Mouse (Mus musculus) brain, embryonic 14.5 days (tissue): Measurements from ENCODE around the gene Osbpl8. TPM values are rescaled to one million over a fixed set of nuclear protein-coding genes. Genes with fewer than 3 reads are reported as not detected.
"Not testable (repeated sequence)": the region's sequence is repeated elsewhere in the genome, so short reads cannot be mapped to it uniquely, and the experiment has no call there.

Experiments
- DNase-seq: peaks from one replicate; pipeline ENCODE4 v3.0.0-alpha.2; 2011; ENCODE audit warnings: low read depth
- CTCF ChIP-seq: fragments of 200-500 bp; IDR thresholded peaks from 2 replicates; pipeline ENCODE4 v1.5.1; 2012; ENCODE audit warnings: inconsistent platforms, mild to moderate bottlenecking, moderate library complexity, borderline replicate concordance; ENCODE audit not compliant: insufficient read depth, insufficient read length; ENCODE audit errors: extremely low read depth
- POLR2A ChIP-seq: fragments of 200-500 bp; IDR thresholded peaks from 2 replicates; pipeline ENCODE4 v1.6.1; 2012; ENCODE audit warnings: mild to moderate bottlenecking, inconsistent platforms, borderline replicate concordance; ENCODE audit not compliant: poor library complexity, insufficient read depth, insufficient read length, severe bottlenecking; ENCODE audit errors: extremely low read depth
- polyA plus RNA-seq: library from polyadenylated mRNA; depleted of rRNA; stranded (reverse); fragments of >200 nt; gene quantifications from 2 replicates; pipeline ENCODE4 v1.2.3, GENCODE M21; 2012

The Osbpl8 gene
- polyA plus RNA-seq, 1 experiment = 24.2 TPM

DNA sequence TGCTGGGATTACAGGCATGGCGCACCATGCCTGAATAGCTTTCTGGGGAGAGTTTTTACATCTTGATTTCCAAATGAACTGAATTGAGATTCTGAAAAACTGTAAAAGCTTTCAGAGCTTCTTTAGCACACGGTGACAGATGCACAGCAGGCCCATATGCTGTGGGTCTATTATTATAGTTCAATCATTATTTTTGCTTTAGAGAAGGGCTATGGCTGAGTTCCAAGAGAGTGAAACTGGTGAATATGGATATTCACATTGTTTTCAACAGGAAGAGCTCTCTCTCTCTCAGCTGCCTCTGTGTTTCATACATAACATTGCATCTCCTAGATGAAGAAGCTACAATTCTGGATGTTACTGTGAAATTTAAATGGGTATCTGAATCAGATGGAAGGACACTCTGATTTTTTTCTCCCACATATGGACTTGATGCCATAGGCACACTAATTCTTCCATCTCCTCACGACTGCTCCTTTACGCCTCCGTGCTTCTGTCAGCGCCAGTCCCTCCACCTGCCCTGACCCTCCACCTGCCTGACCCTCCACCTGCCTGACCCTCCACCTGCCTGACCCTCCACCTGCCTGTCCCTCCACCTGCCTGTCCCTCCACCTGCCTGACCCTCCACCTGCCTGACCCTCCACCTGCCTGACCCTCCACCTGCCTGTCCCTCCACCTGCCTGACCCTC is 25.7 kb downstream of the Osbpl8 start:
- TF ChIP-seq POLR2A (no peak), CTCF (no peak)
- DNase-seq = peak; percentile 88

DNA sequence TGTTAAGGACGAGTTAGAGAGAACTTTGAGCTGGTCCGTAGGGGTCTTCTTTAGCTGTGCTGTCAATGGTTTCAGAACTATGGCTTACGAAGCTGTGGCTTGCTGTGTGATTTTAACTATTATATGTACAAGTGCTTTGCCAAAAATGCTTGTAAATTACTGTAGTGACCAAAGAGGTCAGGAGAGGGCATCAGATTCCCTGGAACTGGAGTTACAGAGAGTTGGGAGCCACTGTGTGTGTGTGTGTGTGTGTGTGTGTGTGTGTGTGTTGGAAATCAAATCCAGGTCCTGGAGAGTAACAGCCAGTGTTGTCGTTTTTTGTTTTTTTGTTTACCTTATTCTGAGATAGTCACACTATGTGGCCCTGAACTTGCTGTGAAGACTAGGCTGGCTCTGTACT is 29.0 kb downstream of the Osbpl8 start:
- DNase-seq = no peak
- TF ChIP-seq POLR2A (no peak), CTCF (no peak)

DNA sequence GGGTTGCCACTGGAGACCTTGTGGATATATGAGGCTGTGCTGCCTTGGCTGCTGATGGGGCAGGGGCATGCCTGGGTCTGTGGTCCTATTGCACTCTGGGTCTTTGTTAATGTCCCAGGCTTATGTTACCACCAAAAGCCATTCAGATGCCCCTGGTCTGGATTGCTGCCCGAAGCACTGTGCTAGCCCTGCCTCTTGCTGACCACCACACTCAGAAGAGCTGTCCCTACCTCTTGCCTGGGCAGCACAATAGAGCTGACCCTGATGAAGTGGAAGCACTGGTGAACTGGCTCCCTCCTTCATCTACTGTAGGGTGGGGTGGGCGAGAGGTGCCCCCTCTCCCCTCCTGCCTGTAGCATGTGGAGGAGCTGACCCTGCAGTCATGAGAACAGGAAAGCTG is 31.6 kb downstream of the Osbpl8 start:
- TF ChIP-seq POLR2A (no peak), CTCF (no peak)
- DNase-seq = no peak

DNA sequence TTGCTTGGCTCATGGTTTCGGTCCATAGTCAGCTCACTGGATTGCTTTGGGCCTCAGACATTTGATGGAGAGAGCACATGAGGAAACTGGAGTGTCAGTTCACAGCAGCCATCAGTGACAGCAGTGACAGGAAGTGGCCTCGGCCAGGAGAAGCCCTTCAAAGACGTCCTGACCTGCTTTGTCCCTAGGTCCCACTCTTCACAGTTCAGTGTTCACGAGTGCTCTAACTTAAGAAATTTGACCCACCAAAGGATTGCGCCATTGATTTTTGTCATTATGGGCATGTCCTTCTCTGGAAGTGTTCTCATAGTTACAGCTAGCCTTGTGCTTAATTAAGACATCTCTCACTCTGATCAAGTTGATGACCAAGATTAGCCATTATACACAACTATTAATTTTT is 34.2 kb downstream of the Osbpl8 start:
- DNase-seq = not testable (repeated sequence)

DNA sequence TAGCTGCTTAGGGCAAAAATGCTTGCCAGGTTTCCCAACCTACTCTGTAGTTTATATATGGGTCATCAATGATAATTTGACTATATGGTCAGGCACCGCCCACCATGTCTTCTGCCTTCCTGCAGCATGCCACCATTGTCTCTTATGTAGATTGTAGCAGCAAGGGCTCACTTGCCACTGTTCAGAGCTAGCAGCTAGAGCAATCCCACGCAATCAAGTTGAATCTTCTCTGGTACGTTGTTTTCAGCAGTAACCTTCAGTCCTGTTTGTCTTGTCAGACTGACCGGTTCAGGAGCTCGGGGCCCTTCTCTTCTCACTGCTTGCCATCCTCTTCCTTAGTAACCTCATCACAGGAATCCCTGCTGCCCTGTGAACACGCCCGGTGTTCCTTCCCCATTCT is 36.6 kb downstream of the Osbpl8 start:
- DNase-seq = no peak
- TF ChIP-seq CTCF (no peak), POLR2A (no peak)

DNA sequence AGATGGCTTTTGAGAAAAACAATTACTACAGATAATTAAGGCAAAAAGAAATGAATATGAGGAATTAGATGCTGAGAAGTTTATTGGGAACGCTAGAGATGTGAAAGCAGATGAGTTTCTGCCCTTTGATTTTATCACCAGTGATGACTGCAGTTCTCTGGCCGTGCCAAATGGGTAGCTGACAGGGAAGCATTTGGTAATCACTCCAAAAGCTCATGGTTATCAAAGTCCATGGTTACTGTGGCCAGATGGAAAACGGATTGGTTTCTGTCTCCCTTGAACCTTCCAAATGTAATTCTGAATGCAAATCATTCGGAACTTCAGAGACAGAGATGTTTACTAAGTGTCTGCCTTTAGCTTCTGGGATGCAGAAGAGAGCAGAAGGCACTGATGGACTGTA is 37.1 kb downstream of the Osbpl8 start:
- DNase-seq = no peak
- TF ChIP-seq CTCF (no peak), POLR2A (no peak)

DNA sequence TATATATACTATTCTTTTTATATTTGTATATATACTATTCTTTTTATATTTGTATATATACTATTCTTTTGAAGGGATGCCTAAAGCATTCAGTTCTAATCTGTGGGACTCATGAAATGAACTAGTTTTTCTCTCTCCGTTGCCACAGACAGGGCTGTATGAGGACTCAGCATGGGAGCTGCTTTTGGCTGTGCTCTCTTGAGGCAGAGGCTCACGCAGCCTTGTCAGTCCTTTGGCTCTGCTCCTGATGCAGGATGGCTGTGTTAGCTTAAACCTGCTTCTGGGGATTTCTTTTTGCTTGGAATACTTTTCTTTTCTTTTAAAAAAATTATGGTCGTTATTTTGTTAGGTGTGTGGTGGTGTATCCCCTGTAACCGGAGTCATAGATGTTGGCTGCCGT is 39.5 kb downstream of the Osbpl8 start:
- TF ChIP-seq CTCF = no peak
- no peak for TF ChIP-seq POLR2A
- peak; percentile 44 for DNase-seq

DNA sequence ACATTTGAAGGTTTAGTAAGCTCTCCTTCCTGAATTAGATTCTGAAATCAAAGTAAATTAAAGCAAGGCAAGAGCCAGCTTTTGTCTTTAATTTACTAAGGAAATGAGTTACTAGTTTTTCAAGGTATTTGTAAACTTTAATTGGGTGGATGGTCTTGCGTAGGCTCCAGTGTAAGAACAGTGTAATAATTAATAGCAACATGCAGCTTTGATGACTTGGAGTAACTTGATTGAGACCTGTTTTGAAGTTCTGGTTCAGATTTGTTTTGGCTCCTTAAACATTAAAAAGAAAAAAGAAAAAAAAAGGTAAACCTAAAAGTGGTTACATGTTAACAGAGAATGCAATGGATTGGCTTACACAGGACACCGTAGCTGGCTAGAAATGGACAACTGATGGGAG is 40.9 kb downstream of the Osbpl8 start:
- DNase-seq = no peak
- TF ChIP-seq POLR2A = no peak
- TF ChIP-seq CTCF = no peak

DNA sequence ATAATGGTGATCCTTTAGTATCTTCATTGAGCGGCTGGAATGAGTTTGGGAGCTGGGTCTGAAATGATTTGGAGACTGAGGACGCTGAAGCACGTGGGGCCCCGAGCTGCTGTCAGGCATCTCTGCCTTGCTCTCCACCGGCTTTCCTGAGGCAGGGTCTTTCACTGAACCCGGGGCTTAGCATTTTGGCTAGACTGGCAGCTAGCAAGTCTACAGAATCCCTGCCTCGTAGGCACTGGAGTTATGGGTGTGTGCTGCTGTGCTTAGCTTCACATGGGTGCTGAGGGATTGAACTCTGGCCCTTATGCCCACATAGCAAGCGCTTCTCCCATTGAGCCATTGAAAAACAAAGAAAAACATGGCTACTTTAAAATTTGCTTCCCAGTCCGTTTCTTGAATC is 42.8 kb downstream of the Osbpl8 start:
- TF ChIP-seq POLR2A (no peak), CTCF (no peak)
- no peak for DNase-seq

DNA sequence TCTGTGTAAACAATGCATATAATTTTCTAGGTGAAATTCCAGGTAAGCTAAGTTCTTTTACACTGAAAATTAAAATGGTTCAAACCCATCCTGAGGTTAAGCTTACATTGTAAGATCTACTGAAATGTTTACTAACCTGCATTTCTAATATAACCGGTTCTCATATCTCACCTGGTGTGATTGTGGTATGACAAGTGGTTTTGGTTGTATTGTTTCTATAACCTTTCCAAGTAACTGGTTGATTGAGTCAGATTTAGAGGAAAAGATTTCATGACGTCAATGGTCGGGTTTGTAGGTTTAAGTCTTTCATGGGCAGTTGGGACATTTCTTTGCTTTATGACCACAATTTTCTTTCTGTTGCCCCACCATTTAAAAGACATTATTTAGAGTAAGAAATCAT is 49.5 kb downstream of the Osbpl8 start:
- no peak for DNase-seq
- no peak for TF ChIP-seq POLR2A
- no peak for TF ChIP-seq CTCF

DNA sequence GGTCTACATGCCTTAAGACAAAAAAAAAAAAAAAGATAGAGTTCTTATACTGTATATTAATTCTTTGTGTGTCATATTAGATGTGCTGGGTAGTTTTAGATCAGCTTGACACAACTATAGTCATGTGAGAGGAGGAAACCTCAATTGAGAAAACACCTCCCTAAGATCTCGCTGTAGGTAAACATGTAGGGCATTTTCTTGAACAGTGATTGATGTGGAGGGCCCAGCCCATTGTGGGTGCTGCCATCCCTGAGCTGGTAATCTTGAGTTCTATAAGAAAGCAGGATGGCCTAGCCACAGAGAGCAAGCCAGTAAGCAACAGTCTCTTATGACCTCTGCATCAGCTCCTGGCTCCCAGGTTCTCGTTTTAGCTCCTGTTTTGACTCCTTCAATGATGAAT is 50.1 kb downstream of the Osbpl8 start:
- DNase-seq = no peak
- TF ChIP-seq POLR2A = no peak
- no peak for TF ChIP-seq CTCF

DNA sequence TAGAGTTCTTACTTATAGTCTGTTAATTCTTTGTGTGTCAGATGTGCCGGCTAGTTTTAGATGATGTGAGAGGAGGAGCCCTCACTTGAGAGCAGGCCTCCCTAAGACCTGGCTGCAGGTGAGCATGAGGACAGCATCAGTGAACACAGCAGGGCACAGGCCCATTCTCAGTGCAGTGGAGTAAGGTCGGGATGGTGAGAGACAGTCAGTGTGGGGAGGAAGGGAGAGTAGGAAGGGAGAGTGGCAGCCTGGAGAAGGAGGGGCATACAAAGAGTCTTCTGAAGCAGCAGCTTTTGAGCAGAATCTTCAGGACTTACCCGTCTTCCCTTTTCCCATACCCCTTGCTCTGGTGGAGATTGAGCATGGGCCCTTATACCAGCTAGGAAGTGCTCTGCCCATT is 51.0 kb downstream of the Osbpl8 start:
- TF ChIP-seq CTCF (no peak), POLR2A (no peak)
- no peak for DNase-seq

DNA sequence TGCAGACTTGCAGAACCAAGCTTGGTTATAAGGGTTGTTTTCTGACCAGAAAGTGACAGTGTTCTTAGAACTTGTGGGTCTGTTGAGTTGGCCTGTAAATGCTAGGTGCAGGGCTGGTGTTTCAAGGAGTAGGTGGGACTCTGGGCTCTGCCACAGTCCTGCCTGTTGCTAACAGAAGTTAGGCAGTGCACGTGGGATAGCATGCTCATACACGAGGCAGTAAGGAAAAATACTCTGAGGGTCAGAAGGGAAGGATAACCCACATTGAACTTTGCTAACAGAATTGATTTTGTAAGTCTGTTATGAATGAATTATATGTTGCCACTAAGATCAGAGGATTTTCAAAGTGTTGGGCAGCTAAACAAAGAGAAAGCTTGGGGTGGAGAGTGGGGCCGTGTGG is 51.6 kb downstream of the Osbpl8 start:
- TF ChIP-seq CTCF = no peak
- TF ChIP-seq POLR2A = no peak
- no peak for DNase-seq

DNA sequence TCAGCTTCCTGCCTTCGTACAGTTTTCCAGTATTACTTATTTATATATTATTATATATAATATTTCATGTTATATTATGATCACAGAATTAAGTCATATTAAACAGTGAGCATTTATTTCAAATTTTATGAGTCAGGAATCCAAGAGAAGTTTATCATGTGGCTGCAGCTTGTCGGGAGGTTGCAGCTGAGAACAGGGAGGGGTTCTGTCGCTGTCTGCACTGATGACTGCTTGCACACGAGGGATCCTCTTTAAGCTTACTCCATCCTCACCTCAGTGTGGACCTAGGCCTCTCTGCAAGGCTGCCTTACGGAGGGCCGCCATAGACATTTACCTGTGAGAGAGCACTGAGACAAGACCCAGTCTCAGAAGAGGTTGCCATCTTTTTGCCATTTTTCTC is 58.0 kb downstream of the Osbpl8 start:
- no peak for TF ChIP-seq CTCF
- no peak for TF ChIP-seq POLR2A
- no peak for DNase-seq
